Mouse (Mus musculus) left cerebral cortex, adult 2 months (tissue): ENCODE data around the gene Nip7. TPM values are rescaled to one million over a fixed set of nuclear protein-coding genes. Genes with fewer than 3 reads are reported as not detected.
"Not testable (repeated sequence)": the region's sequence is repeated elsewhere in the genome, so short reads cannot be mapped to it uniquely, and the experiment has no call there.

Experiments used
- DNase-seq, 2 experiments: peaks; one replicate each; pipeline ENCODE4 v3.0.0; 2021 to 2022; ENCODE audit warnings: low spot score in 2 of 2, mixed read lengths in 1 of 2; ENCODE audit errors: extremely low spot score in 1 of 2
- H3K27ac ChIP-seq: fragments of 200-600 bp; 2 replicates; pipeline ENCODE4 v1.8.1; 2022
- H3K4me3 ChIP-seq: fragments of 200-600 bp; 2 replicates; pipeline ENCODE4 v1.8.1; 2022
- CTCF ChIP-seq: fragments of 200-600 bp; IDR thresholded peaks from 2 replicates; pipeline ENCODE4 v1.8.1; 2022; ENCODE audit warnings: antibody characterized with exemption, mild to moderate bottlenecking, moderate library complexity
- intact Hi-C: fragments of 180-260 bp; cut with DNase I; formaldehyde crosslinking; loops from one replicate; pipeline ENCODE4 v1.15.1; 2025
- total RNA-seq, 2 experiments: library from RNA; stranded (reverse); gene quantifications; 2 replicates each; pipeline ENCODE4 v1.2.3; 2021

Gene Nip7
- total RNA-seq, 2 experiments from 2014 or later = 40.9 to 42.4 TPM

DNA sequence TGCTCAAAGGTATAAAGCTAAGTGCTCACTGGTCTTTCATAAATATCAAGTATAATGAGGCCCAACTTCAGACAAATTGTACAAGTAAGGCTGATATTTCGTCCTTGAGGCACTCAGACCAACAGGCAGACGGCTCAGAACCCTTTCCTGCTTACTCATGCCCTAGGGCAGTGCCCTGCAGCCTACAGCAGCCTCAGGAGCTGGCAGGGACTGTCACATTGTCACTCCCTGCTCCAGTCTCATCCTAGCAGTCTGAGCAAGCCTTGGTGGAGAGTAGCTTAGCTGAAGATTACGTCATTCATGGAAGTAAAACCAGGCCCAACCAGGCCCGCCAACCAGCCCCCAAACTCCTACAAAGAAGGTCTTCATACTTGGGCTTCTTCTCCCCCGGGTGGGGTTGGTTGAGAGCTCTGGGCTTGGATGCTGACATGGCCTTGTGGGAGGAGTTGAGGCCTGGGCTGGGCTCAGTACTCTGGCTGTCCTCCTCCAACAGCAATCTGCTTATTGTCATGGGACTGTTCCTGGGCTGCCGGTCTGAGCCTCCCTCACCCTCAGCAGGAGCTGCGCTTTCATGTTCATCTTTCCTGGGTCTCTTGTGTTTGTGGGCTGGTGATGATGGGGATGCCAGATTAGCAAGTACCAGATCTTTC, 19.7 kb downstream of the Nip7 start:
- Histone ChIP-seq H3K27ac (no peak overlapping the region), H3K4me3 (no peak overlapping the region)
- TF ChIP-seq CTCF = no peak
- intact Hi-C loops = no loop called here
- no peak for DNase-seq

DNA sequence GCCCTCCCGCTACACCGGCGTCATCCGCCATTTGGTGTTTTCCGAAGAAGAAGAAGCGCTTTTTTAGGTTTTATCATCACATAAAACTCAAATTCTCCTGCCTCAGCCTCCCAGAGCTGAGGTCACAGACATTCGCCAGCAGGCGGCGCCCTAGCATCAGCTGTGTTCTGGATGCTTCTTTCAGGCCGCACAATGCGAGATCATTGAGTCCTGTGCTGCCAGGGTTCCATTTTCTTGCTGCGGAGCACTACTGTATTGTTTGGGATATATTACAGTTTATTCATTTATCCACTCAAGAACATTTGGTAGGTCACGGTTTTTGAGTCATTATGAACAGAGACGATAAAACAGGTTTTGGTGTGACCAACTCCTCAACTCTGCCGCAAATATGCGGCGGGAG, 28.7 kb downstream of the Nip7 start:
- no peak for DNase-seq
- TF ChIP-seq CTCF = peak; percentile 26
- intact Hi-C loops = no loop called here
- Histone ChIP-seq H3K4me3 (no peak overlapping the region), H3K27ac (no peak overlapping the region)

DNA sequence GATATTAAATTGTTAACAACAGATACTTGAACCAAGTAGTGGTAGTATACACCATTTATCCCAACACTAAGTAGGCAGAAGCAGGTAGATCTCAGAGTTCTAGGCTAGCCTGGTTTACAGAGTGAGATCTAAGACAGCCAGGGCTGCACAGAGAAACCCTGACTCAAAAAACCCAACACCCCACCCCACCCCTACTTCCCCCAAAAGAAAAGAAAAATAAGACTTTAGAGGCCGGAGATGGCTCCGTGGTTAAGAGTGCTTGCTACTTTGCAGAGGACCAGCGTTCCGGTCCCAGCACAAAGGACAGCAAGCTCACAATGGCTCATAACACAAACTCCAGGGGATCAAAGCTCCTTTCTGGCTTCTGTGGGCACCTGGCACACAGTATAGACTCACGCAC, 29.3 kb downstream of the Nip7 start:
- no peak overlapping the region for H3K4me3 ChIP-seq
- TF ChIP-seq CTCF = no peak
- intact Hi-C loops = no loop called here
- DNase-seq = no peak
- no peak overlapping the region for H3K27ac ChIP-seq

DNA sequence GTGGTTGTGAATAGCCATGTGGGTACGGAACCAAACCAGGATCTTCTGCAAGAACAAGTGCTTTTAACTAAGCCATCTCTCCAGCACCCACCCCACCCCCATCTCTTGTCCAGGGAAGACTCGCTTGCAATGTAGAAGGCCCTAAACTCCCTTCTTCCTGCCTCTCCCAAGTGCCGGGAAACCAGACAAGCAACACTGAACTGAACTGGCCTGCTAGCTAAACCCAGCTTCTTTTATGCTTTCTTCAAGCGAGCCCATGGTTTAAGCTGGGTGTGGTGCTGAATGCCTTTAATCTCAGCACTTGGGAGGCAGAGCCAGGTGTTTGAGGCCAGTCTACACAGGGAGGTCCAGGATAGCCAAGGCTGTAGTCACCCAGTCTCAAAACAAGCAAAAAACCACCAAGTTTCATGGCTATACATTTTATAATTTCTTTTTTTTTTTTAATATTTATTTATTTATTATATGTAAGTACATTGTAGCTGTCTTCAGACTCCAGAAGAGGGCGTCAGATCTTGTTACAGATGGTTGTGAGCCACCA, 31.9 kb downstream of the Nip7 start:
- H3K4me3 ChIP-seq = no peak overlapping the region
- intact Hi-C loops = no loop called here

DNA sequence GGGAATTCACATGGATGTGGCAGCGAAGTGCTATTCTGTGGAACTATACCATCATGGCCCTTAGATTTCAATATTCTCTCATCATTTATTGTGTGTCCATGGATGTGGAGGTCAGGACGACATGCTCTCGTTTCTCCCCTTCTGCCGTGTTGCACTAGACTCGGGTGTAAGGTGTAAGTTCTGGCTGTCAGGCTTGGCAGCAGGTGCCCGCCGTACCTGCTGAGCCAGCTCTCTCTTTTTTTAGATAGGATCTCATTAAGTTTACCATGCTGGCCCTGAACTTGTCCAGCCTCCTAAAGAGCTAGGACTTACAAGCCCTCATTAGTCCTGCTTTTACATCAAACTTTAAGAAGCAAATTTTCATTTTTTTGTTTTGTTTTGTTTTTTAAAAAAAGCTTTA, 33.9 kb downstream of the Nip7 start:
- Histone ChIP-seq H3K27ac (no peak overlapping the region), H3K4me3 (no peak overlapping the region)
- no peak for DNase-seq
- no peak for TF ChIP-seq CTCF
- intact Hi-C loops = loop anchor here (10.0 kb wide), 1 partner anchor 484 kb away; no protein-coding TSS in a partner anchor

More for the DNA sequence above, 31.9 kb downstream of the Nip7 start:
- H3K27ac ChIP-seq = no peak overlapping the region
- no peak for TF ChIP-seq CTCF
- DNase-seq = no peak

DNA sequence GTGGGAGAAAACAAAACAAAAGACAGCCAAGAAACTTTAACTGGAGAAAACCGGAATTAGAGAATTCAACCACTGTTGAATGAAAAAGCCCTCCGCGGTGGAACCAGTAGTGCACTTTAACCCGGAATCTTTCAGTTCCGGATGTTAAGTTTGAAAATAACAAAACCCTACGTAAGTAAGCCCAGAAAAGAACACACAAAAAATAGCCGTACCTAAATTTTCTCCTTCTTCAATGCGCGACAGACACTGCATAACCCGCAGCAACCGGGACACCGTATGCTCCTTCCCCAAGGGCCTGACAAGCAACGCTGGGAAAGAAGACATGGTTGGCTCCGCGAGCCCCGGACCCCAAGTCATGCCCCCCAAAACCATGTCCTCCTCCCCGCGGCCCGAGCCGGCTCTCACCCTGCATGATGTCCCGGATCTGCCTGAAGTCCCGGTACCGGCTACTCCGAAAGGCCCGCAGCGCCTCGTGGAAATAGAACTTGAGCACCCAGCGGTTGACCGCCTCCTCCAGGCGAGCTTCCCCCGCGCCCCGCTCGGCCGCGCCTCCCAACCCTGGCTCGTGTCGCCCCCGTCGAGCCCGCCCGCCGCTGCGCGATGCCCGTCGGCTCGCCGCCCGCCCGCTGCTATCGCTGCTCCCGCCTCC, 39.2 kb downstream of the Nip7 start:
- TF ChIP-seq CTCF = no peak
- intact Hi-C loops = loop anchor here (2.0 to 10.0 kb wide), 2 partner anchors 35 to 479 kb away; no protein-coding TSS in a partner anchor
- H3K4me3 ChIP-seq = peak overlapping the region; percentile 81
- peak overlapping the region; percentile 92 for H3K27ac ChIP-seq
- no peak for DNase-seq

DNA sequence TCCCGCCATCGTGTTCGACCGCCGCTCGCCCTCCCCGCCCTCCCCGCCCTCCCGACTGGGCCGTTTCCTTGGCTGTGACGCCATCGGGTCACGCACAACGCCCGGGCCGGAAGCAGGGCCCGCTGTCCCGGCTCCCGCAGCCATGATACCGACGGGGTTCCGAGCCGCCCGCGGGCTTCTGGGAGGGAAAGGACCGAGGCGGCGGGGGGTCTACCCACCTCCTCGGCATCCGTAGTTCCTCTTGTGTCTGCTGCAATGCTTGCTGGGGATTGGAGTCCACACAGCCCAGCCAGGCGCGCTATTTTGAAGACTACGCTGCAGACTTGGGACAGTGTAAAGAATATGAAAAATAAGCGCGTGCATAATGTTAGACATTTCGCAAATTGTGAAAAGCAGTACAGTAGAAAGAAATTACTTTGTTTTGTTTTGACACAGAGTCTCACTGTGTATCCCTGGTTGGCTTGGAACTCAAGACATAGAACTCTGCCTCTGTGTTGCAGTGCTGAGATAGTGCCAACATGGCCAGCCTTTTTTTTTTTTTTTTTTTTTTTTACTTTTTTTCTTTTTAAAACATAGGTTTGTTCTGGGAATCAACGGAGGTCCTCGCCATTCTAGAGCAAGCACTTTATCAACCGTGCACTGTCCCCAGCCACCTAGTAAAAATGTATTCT, 39.8 kb downstream of the Nip7 start, which contains the start of gene Terf2:
TSS of gene Terf2 (minus strand) at position 182 of the 671 bp plus-strand sequence.
- intact Hi-C loops = loop anchor here (10.0 kb wide), 1 partner anchor 478 kb away; no protein-coding TSS in a partner anchor
- Histone ChIP-seq H3K4me3 (peak within 1 kb of the TSS; percentile 81), H3K27ac (peak within 1 kb of the TSS; percentile 92)
- peak; percentile 94 to 95 for DNase-seq
- no peak for TF ChIP-seq CTCF

DNA sequence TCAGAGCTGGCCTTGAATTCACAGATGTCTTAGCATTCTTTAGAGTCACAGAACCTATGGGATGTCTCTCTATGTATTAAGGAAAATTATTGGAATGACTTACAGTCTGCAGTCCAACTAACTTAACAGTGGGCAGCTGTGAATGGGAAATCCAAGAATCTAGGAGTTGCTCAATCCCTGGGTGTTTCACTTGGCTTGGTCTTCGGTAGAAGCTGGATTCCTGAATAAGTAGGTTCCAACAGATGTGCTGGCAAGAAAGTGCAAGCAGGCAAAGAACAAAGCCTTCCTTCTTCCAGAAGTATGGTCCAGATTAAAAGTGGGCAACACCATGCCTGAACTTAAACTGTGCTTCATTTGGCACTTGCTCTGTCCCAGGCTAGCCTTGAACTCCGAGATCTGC, 44.0 kb downstream of the Nip7 start:
- Histone ChIP-seq H3K4me3 (no peak overlapping the region), H3K27ac (no peak overlapping the region)
- TF ChIP-seq CTCF = no peak
- intact Hi-C loops = no loop called here
- no peak for DNase-seq

DNA sequence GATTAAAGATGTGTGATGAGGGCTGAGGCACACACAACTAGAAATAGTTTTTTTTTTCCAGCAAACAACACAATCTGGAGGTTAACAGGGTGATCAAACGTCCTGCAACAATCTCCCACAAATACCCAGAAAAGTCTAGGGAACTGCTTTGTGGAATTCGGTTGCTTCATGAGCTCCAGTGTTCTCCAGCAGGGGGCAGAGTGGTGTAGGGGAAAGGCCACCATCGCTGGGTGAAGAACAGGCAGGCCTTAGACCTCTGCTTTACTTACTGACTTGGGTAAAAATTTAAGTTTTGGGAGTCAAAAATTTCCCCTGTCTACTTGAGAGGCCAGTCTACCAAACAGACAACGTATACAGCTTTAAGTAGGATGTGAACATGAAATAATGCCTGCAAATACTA, 47.9 kb downstream of the Nip7 start:
- Histone ChIP-seq H3K4me3 (no peak overlapping the region), H3K27ac (no peak overlapping the region)
- DNase-seq = peak; percentile 66 to 85
- intact Hi-C loops = loop anchor here (1.0 kb wide), 2 partner anchors 220 to 321 kb away; partner anchors contain the start of gene Nob1
- TF ChIP-seq CTCF = peak; percentile 86

DNA sequence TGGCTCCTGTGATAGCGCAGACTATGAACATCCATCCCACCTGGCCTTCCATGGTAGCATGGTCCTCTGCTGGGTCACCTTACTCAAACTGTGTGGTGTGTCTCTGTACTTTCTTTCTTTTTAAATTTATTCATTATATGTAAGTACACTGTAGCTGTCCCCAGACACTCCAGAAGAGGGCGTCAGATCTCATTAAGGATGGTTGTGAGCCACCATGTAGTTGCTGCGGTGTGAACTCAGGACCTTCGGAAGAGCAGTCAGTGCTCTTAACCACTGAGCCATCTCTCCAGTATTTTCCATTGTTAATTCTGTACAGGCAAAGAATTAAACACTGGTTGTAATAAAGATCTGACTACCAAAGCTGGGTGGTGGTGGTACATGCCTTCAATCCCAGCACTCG, 51.4 kb downstream of the Nip7 start:
- H3K4me3 ChIP-seq, H3K27ac ChIP-seq, intact Hi-C loops, DNase-seq: not testable (repeated sequence)

DNA sequence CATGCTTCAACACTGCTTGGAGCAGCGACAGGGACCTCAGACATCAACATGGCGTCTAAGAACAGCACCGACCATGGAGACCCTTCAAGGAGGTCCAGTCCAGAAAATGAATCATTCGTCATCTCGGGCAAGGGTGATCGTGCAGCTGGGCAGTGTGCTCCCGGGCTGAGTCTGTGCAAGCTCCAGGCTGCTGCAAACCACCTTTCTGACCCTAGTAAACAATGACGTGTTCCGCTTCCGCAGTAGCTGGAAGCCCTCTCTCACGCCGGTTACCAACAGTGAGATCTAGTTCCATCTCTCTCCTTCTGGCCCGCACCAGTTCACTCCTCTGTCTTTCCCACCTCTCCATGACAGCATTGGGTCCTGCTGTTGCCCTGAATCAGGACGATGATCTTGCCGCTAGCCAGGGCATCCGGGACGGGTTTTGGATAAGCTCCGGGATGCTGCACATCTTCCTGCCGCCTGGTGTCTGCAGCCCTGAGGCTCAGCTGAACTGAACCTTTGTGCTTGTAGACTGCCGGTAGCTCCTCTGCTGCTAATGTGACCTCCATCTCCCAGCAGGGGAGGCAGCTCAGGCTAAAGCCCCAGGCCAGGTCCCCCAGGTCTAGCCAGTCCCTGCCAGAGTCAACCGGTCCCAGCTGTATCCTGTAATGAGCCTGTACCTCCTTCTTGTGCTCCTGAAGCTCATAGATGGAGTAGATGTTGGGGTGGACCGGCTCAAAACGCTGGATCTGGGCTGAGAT, 52.5 kb downstream of the Nip7 start:
- intact Hi-C loops = no loop called here
- H3K27ac ChIP-seq = no peak overlapping the region
- no peak overlapping the region for H3K4me3 ChIP-seq
- DNase-seq = no peak
- no peak for TF ChIP-seq CTCF
